Mouse (Mus musculus) CH12.LX (cell line): Measurements from ENCODE around the gene Rnf168. TPM values are rescaled to one million over a fixed set of nuclear protein-coding genes. Genes with fewer than 3 reads are reported as not detected.

Experiments used
- DNase-seq: peaks from one replicate; pipeline ENCODE4 v3.0.0-alpha.2; 2013; ENCODE audit errors: extremely low read depth
- H3K27ac ChIP-seq: 2 replicates; pipeline ENCODE4 v1.5.1; 2012; ENCODE audit warnings: low read depth, mild to moderate bottlenecking, control low read depth, moderate library complexity; ENCODE audit not compliant: insufficient read depth
- H3K27me3 ChIP-seq: replicated peaks from 2 replicates; pipeline ENCODE3; 2012; ENCODE audit warnings: inconsistent platforms
- H3K36me3 ChIP-seq, 2 experiments: replicated peaks in 1 of 2; 2 replicates each; pipeline versions ENCODE3 to v1.6.1; 2012; ENCODE audit warnings: inconsistent platforms in 1 of 2, low read length in 1 of 2, mild to moderate bottlenecking in 1 of 2, mixed read lengths in 1 of 2, moderate library complexity in 1 of 2; ENCODE audit not compliant: control insufficient read depth in 1 of 2, insufficient read depth in 1 of 2
- H3K4me1 ChIP-seq, 2 experiments: 2 replicates each; pipeline ENCODE4 v1.6.1; 2012; ENCODE audit warnings: inconsistent platforms in 1 of 2, moderate library complexity in 1 of 2; ENCODE audit not compliant: insufficient read depth in 2 of 2, control insufficient read depth in 1 of 2
- H3K4me2 ChIP-seq: 2 replicates; pipeline ENCODE4 v1.6.1; 2012; ENCODE audit warnings: low read depth, mild to moderate bottlenecking, control low read depth; ENCODE audit not compliant: poor library complexity, insufficient read depth, severe bottlenecking
- H3K4me3 ChIP-seq, 3 experiments: fragments of 150-350 bp in 1 of 3; sonication (generic) in 1 of 3; replicated peaks in 1 of 3; 2 replicates each; pipeline versions ENCODE3 to v1.5.1; 2011 to 2012; ENCODE audit warnings: low read depth in 2 of 3, low read length in 2 of 3, mild to moderate bottlenecking in 2 of 3, moderate library complexity in 2 of 3, control low read depth in 1 of 3, improper control_type of control experiment in 1 of 3, inconsistent platforms in 1 of 3, mixed read lengths in 1 of 3; ENCODE audit not compliant: poor library complexity in 1 of 3
- H3K79me2 ChIP-seq: replicated peaks from 2 replicates; pipeline ENCODE4 v1.6.1; 2012; ENCODE audit warnings: mild to moderate bottlenecking, moderate library complexity; ENCODE audit not compliant: control insufficient read depth, poor library complexity, insufficient read depth, severe bottlenecking; ENCODE audit errors: extremely low read depth
- H3K9ac ChIP-seq: 2 replicates; pipeline ENCODE4 v1.6.1; 2012; ENCODE audit warnings: low read depth, mild to moderate bottlenecking, control low read depth, moderate library complexity; ENCODE audit not compliant: insufficient read depth
- H3K9me3 ChIP-seq: replicated peaks from 2 replicates; pipeline ENCODE3; 2012; ENCODE audit warnings: low read length, inconsistent platforms, mixed read lengths
- CTCF ChIP-seq, 2 experiments: IDR thresholded peaks in 1 of 2; conservative IDR thresholded peaks in 1 of 2; 2 replicates each; pipeline ENCODE4 v1.5.1; 2011 to 2012; ENCODE audit warnings: low read depth in 2 of 2, low read length in 2 of 2, improper control_type of control experiment in 1 of 2, inconsistent platforms in 1 of 2, mild to moderate bottlenecking in 1 of 2, moderate library complexity in 1 of 2
- GABPA ChIP-seq: IDR thresholded peaks from 2 replicates; pipeline ENCODE4 v1.6.1; 2012; ENCODE audit warnings: low read depth, low read length, improper control_type of control experiment, inconsistent platforms; ENCODE audit not compliant: insufficient replicate concordance
- HCFC1 ChIP-seq: IDR thresholded peaks from 2 replicates; pipeline ENCODE4 v1.6.1; 2012; ENCODE audit warnings: low read depth, mild to moderate bottlenecking, inconsistent platforms, low read length, improper control_type of control experiment
- JUN ChIP-seq: IDR thresholded peaks from 2 replicates; pipeline ENCODE4 v1.6.1; 2011; ENCODE audit warnings: low read depth, mild to moderate bottlenecking, low read length, improper control_type of control experiment, moderate library complexity; ENCODE audit not compliant: insufficient read depth
- MAX ChIP-seq: IDR thresholded peaks from 2 replicates; pipeline ENCODE4 v1.6.1; 2011; ENCODE audit warnings: low read length, improper control_type of control experiment
- POLR2A ChIP-seq: IDR thresholded peaks from 2 replicates; pipeline ENCODE4 v1.6.1; 2011; ENCODE audit warnings: low read depth, mild to moderate bottlenecking, improper control_type of control experiment, low read length
- USF1 ChIP-seq: IDR thresholded peaks from 2 replicates; pipeline ENCODE4 v1.6.1; 2014; ENCODE audit warnings: low read depth, mild to moderate bottlenecking, inconsistent platforms, low read length, improper control_type of control experiment
- ZC3H11A ChIP-seq: IDR thresholded peaks from 2 replicates; pipeline ENCODE4 v1.6.1; 2012; ENCODE audit warnings: low read depth, mild to moderate bottlenecking, inconsistent platforms, low read length, improper control_type of control experiment
- dilution Hi-C: fragments of 300-500 bp; cut with MboI; formaldehyde crosslinking; loops from 2 replicates; pipeline ENCODE4 v1.14.3; 2020; ENCODE audit warnings: low sequenced_read_pairs; ENCODE audit not compliant: extremely low pct_unique_long_range_greater_than_20kb, extremely low pct_ligation_motif_present
- in situ Hi-C: fragments of 300-500 bp; cut with MboI; formaldehyde crosslinking; loops from 3 replicates; pipeline ENCODE4 v1.14.3; 2019; ENCODE audit warnings: low sequenced_read_pairs, low pct_ligation_motif_present, low pct_unique_long_range_greater_than_20kb, mixed read lengths
- polyA plus RNA-seq: library from polyadenylated mRNA; unstranded; fragments of >175 nt; gene quantifications from 2 replicates; pipeline ENCODE4 v1.2.1, GENCODE M21; 2012; ENCODE audit warnings: low read depth; ENCODE audit not compliant: insufficient read length
- total RNA-seq, 2 experiments: library from RNA; depleted of rRNA; stranded (reverse); fragments of 300-350 nt in 1 of 2; fragments of >200 nt in 1 of 2; gene quantifications; 2 replicates each; pipeline ENCODE4 v1.2.3; 2012 to 2014

Gene Rnf168
- total and polyA plus RNA-seq, 3 experiments = 20.5 to 37.9 (median 22.2) TPM

GRCm38 (mm10) chr16:32350776-32351175, 73.5 kb downstream of the Rnf168 start:
- Histone ChIP-seq H3K79me2 (peaks cover 26% of the 10 kb centered on the region), H3K9ac (no peak overlapping the region), H3K4me2 (no peak overlapping the region), H3K36me3 (peaks cover 6 to 48% of the 10 kb centered on the region in 2 experiments), H3K4me1 (peaks cover 0 to 5% of the 10 kb centered on the region in 2 experiments; a peak in 1 of 4 replicates), H3K27me3 (no peaks in the 10 kb centered on the region), H3K9me3 (no peaks in the 10 kb centered on the region), H3K27ac (no peak overlapping the region), H3K4me3 (no peak overlapping the region)
- TF ChIP-seq POLR2A (no peak), ZC3H11A (no peak), USF1 (no peak), JUN (no peak), MAX (no peak), HCFC1 (no peak), GABPA (no peak), CTCF (conservative IDR thresholded peaks at IDR 0.05 in 1 of 2, IDR thresholded peaks at IDR 0.05 in 1 of 2; ENCODE audit: low read depth in 2 of 2, low read length in 2 of 2) (no peak)
- in situ Hi-C loops = no loop called here
- dilution Hi-C loops = no loop called here
- DNase-seq = no peak

Other genes starting within 250 kb of the Rnf168 start
- gene Pak2, start 198.1 kb upstream of the Rnf168 start, total RNA-seq (2012; rRNA removed) = 37.2 and 43.5 TPM in 2 replicates
- gene Pak2, start 198.1 kb upstream of the Rnf168 start, total RNA-seq (2014; rRNA removed) = 69.8 and 73.1 TPM in 2 replicates
- gene Pak2, start 198.1 kb upstream of the Rnf168 start, polyA plus RNA-seq = 69.0 and 79.7 TPM in 2 replicates
- 47.1 and 48.1 TPM in 2 replicates for gene Pigx, start 177.7 kb upstream of the Rnf168 start, total RNA-seq (2012; rRNA removed)
- 83.0 and 94.7 TPM in 2 replicates for gene Pigx, start 177.7 kb upstream of the Rnf168 start, total RNA-seq (2014; rRNA removed)
- gene Pigx, start 177.7 kb upstream of the Rnf168 start, polyA plus RNA-seq = 46.4 and 48.1 TPM in 2 replicates
- gene Cep19, start 177.7 kb upstream of the Rnf168 start, total RNA-seq (2012; rRNA removed) = 17.6 and 23.0 TPM in 2 replicates
- gene Cep19, start 177.7 kb upstream of the Rnf168 start, total RNA-seq (2014; rRNA removed) = 31.3 and 37.3 TPM in 2 replicates
- 29.4 and 34.9 TPM in 2 replicates for gene Cep19, start 177.7 kb upstream of the Rnf168 start, polyA plus RNA-seq
- 49.6 and 54.9 TPM in 2 replicates for gene Nrros, start 111.9 kb upstream of the Rnf168 start, total RNA-seq (2012; rRNA removed)
- 55.1 and 64.3 TPM in 2 replicates for gene Nrros, start 111.9 kb upstream of the Rnf168 start, total RNA-seq (2014; rRNA removed)
- gene Nrros, start 111.9 kb upstream of the Rnf168 start, polyA plus RNA-seq = 52.2 and 71.0 TPM in 2 replicates
- not detected in 2 replicates for gene Bex6, start 97.6 kb upstream of the Rnf168 start, total RNA-seq (2012; rRNA removed)
- not detected in 2 replicates for gene Bex6, start 97.6 kb upstream of the Rnf168 start, total RNA-seq (2014; rRNA removed)
- not detected in 2 replicates for gene Bex6, start 97.6 kb upstream of the Rnf168 start, polyA plus RNA-seq
- gene Fbxo45, start 30.3 kb upstream of the Rnf168 start, total RNA-seq (2012; rRNA removed) = 22.4 and 24.0 TPM in 2 replicates
- 24.4 and 25.4 TPM in 2 replicates for gene Fbxo45, start 30.3 kb upstream of the Rnf168 start, total RNA-seq (2014; rRNA removed)
- gene Fbxo45, start 30.3 kb upstream of the Rnf168 start, polyA plus RNA-seq = 20.0 and 21.4 TPM in 2 replicates
- 22.7 and 26.1 TPM in 2 replicates for gene Wdr53, start 30.2 kb upstream of the Rnf168 start, total RNA-seq (2012; rRNA removed)
- 56.4 and 57.3 TPM in 2 replicates for gene Wdr53, start 30.2 kb upstream of the Rnf168 start, total RNA-seq (2014; rRNA removed)
- 28.6 and 38.9 TPM in 2 replicates for gene Wdr53, start 30.2 kb upstream of the Rnf168 start, polyA plus RNA-seq
- not detected in 2 replicates for gene Smco1, start 6.0 kb upstream of the Rnf168 start, total RNA-seq (2012; rRNA removed)
- not detected in 2 replicates for gene Smco1, start 6.0 kb upstream of the Rnf168 start, total RNA-seq (2014; rRNA removed)
- not detected in 2 replicates for gene Smco1, start 6.0 kb upstream of the Rnf168 start, polyA plus RNA-seq
- gene Ubxn7, start 54.8 kb downstream of the Rnf168 start, total RNA-seq (2012; rRNA removed) = 18.5 and 26.8 TPM in 2 replicates
- gene Ubxn7, start 54.8 kb downstream of the Rnf168 start, total RNA-seq (2014; rRNA removed) = 28.0 and 32.8 TPM in 2 replicates
- 25.7 and 32.5 TPM in 2 replicates for gene Ubxn7, start 54.8 kb downstream of the Rnf168 start, polyA plus RNA-seq
- gene Tm4sf19, start 123.0 kb downstream of the Rnf168 start, total RNA-seq (2012; rRNA removed) = 0.25 and 0.29 TPM in 2 replicates
- 0.45 and 0.78 TPM in 2 replicates for gene Tm4sf19, start 123.0 kb downstream of the Rnf168 start, total RNA-seq (2014; rRNA removed)
- 0.52 and 1.3 TPM in 2 replicates for gene Tm4sf19, start 123.0 kb downstream of the Rnf168 start, polyA plus RNA-seq
- not detected in 2 replicates for gene Tctex1d2, start 142.2 kb downstream of the Rnf168 start, total RNA-seq (2012; rRNA removed)
- not detected in 2 replicates for gene Tctex1d2, start 142.2 kb downstream of the Rnf168 start, total RNA-seq (2014; rRNA removed)
- gene Tctex1d2, start 142.2 kb downstream of the Rnf168 start, polyA plus RNA-seq = not detected in 2 replicates
- gene Pcyt1a, start 153.5 kb downstream of the Rnf168 start, total RNA-seq (2012; rRNA removed) = 16.4 and 17.0 TPM in 2 replicates
- 20.3 and 21.1 TPM in 2 replicates for gene Pcyt1a, start 153.5 kb downstream of the Rnf168 start, total RNA-seq (2014; rRNA removed)
- 25.7 and 28.1 TPM in 2 replicates for gene Pcyt1a, start 153.5 kb downstream of the Rnf168 start, polyA plus RNA-seq
- 0.08 and 0.21 TPM in 2 replicates for gene Slc51a, start 210.4 kb downstream of the Rnf168 start, total RNA-seq (2012; rRNA removed)
- not detected in 2 replicates for gene Slc51a, start 210.4 kb downstream of the Rnf168 start, total RNA-seq (2014; rRNA removed)
- gene Slc51a, start 210.4 kb downstream of the Rnf168 start, polyA plus RNA-seq = 0.17 TPM in 1 of 2 replicates, not detected in the other
- not detected in 2 replicates for gene Zdhhc19, start 218.8 kb downstream of the Rnf168 start, total RNA-seq (2012; rRNA removed)
- not detected in 2 replicates for gene Zdhhc19, start 218.8 kb downstream of the Rnf168 start, total RNA-seq (2014; rRNA removed)
- not detected in 2 replicates for gene Zdhhc19, start 218.8 kb downstream of the Rnf168 start, polyA plus RNA-seq